Mouse (Mus musculus): ENCODE results near the gene Sema3a.

GRCm38 (mm10) chr5:13622578-13622977, 497.4 kb downstream of the Sema3a start:
- TF ChIP-seq GATA1 (IDR thresholded peaks at IDR 0.05; ENCODE audit: borderline replicate concordance, low read length) (no peak), FLI1 (IDR thresholded peaks at IDR 0.05; ENCODE audit: low read length) (no peak)
